Mouse (Mus musculus): ENCODE measurements around the gene Vmn1r60. TPM values are rescaled to one million over a fixed set of nuclear protein-coding genes. Genes with fewer than 3 reads are reported as not detected.
"Not testable (repeated sequence)": the region's sequence is repeated elsewhere in the genome, so short reads cannot be mapped to it uniquely, and the experiment has no call there.

The Vmn1r60 gene
- polyA plus RNA-seq (2012; rRNA removed): not detected in 2 replicates

GRCm38 (mm10) chr7:5547217-5547616, at the start of gene Vmn1r60:
Gene Vmn1r60 (minus strand): TSS chr7:5547317.
- DNase-seq (ENCODE audit: low read depth): not testable (repeated sequence)

GRCm38 (mm10) chr7:5540770-5541436, 6.2 kb downstream of the Vmn1r60 start:
- DNase-seq (ENCODE audit: low read depth): not testable (repeated sequence)

- not testable (repeated sequence) for DNase-seq (ENCODE audit: low read depth)
Measured at GRCm38 (mm10) chr7:5493856-5494255, 53.3 kb downstream of the Vmn1r60 start, which contains the start of gene Vmn2r28. Gene Vmn2r28 (minus strand): TSS chr7:5493956.

Other genes with a start within 250 kb of the Vmn1r60 start
- not detected in 2 replicates for gene Gm5065, start 196.8 kb downstream of the Vmn1r60 start, polyA plus RNA-seq (2012; rRNA removed)
- gene Nlrp2, start 196.3 kb downstream of the Vmn1r60 start, polyA plus RNA-seq (2012; rRNA removed): not detected in 2 replicates
- gene Vmn1r58, start 133.9 kb downstream of the Vmn1r60 start, polyA plus RNA-seq (2012; rRNA removed): not detected in 2 replicates
- not detected in 2 replicates for gene Vmn1r59, start 90.5 kb downstream of the Vmn1r60 start, polyA plus RNA-seq (2012; rRNA removed)
- not detected in 2 replicates for gene Vmn2r28, start 53.4 kb downstream of the Vmn1r60 start, polyA plus RNA-seq (2012; rRNA removed)
- gene Vmn1r61, start 66.0 kb upstream of the Vmn1r60 start, polyA plus RNA-seq (2012; rRNA removed): not detected in 2 replicates
- not detected in 2 replicates for gene Vmn1r62, start 126.3 kb upstream of the Vmn1r60 start, polyA plus RNA-seq (2012; rRNA removed)